Mouse (Mus musculus) testis, adult 2 months (tissue): ENCODE results near the gene Olfr669. TPM values are rescaled to one million over a fixed set of nuclear protein-coding genes. Genes with fewer than 3 reads are reported as not detected.
"Not testable (repeated sequence)": the region's sequence is repeated elsewhere in the genome, so short reads cannot be mapped to it uniquely, and the experiment has no call there.

Experiments
- H3K27ac ChIP-seq: fragments of 200-500 bp; 2 replicates; pipeline ENCODE4 v1.5.1; 2012; ENCODE audit warnings: low read depth, low read length; ENCODE audit not compliant: control insufficient read depth, insufficient read depth
- H3K27me3 ChIP-seq: fragments of 200-500 bp; 2 replicates; pipeline ENCODE4 v1.6.1; 2012; ENCODE audit warnings: mild to moderate bottlenecking, low read length, moderate library complexity; ENCODE audit not compliant: control insufficient read depth, insufficient read depth
- H3K36me3 ChIP-seq: fragments of 200-500 bp; 2 replicates; pipeline ENCODE4 v1.6.1; 2012; ENCODE audit warnings: mild to moderate bottlenecking, low read length; ENCODE audit not compliant: control insufficient read depth, insufficient read depth
- H3K4me1 ChIP-seq: fragments of 200-500 bp; 2 replicates; pipeline ENCODE4 v1.6.1; 2012; ENCODE audit warnings: low read length; ENCODE audit not compliant: control insufficient read depth, insufficient read depth
- H3K4me3 ChIP-seq: fragments of 200-500 bp; 2 replicates; pipeline ENCODE4 v1.5.1; 2012; ENCODE audit warnings: low read depth, mild to moderate bottlenecking, low read length, moderate library complexity, mixed read lengths; ENCODE audit not compliant: control insufficient read depth
- CTCF ChIP-seq: fragments of 200-500 bp; IDR thresholded peaks from 2 replicates; pipeline ENCODE4 v1.5.1; 2012; ENCODE audit warnings: low read depth, mild to moderate bottlenecking, inconsistent platforms, low read length, moderate library complexity; ENCODE audit not compliant: control insufficient read depth, insufficient read depth, insufficient replicate concordance
- POLR2A ChIP-seq: fragments of 200-500 bp; IDR thresholded peaks from 2 replicates; pipeline ENCODE4 v1.6.1; 2012; ENCODE audit warnings: low read depth, mild to moderate bottlenecking, inconsistent platforms, low read length, moderate library complexity; ENCODE audit not compliant: control insufficient read depth
- polyA plus RNA-seq: library from polyadenylated mRNA; depleted of rRNA; stranded (reverse); fragments of >200 nt; gene quantifications from 2 replicates; pipeline ENCODE4 v1.2.3, GENCODE M21; 2012; rRNA removed

Olfr669 gene
- not detected in 2 replicates for polyA plus RNA-seq

DNA sequence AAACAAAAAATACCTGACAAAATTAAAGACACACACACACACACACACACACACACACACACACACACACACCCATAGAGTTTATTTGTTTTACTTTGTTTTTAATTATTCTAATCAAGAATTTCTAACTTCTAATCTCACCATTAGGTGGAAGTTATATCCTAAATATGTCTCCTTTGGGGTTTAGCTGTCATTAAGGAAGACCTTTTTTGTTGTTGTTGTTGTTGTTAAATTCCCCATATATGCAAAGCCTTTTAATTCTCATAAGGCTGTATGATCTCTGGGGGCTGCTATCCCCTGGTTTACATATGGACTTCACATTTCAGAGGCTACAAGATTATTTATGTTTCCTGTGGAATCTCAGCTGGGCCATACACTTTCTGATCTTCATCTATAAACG, at the start of gene Olfr669:
Gene Olfr669, plus strand, starts transcription at position 301 of the 400 bp plus-strand sequence.
- no peak within 1 kb of the TSS for H3K4me3 ChIP-seq
- no peak for TF ChIP-seq CTCF
- no peaks in the 10 kb centered on the region for H3K4me1 ChIP-seq
- H3K27ac ChIP-seq = no peak within 1 kb of the TSS
- H3K36me3 ChIP-seq = no peaks in the 10 kb centered on the region
- no peaks in the 10 kb centered on the region for H3K27me3 ChIP-seq

- Histone ChIP-seq H3K27me3 (no peaks in the 10 kb centered on the region), H3K4me1 (no peaks in the 10 kb centered on the region), H3K36me3 (no peaks in the 10 kb centered on the region), H3K4me3 (no peak within 1 kb of the TSS), H3K27ac (no peak within 1 kb of the TSS)
- TF ChIP-seq POLR2A (no peak), CTCF (no peak)
Measured at GRCm38 (mm10) chr7:104895852-104896251, 38.2 kb upstream of the Olfr669 start, which contains the start of gene Olfr666. TSS of gene Olfr666 (minus strand) at chr7:104895952.

GRCm38 (mm10) chr7:104921382-104921781, 12.7 kb upstream of the Olfr669 start, which contains the start of gene Olfr667:
TSS of gene Olfr667 (minus strand) at chr7:104921482.
- Histone ChIP-seq H3K27ac (no peak within 1 kb of the TSS), H3K4me1 (no peaks in the 10 kb centered on the region), H3K27me3 (no peaks in the 10 kb centered on the region), H3K36me3 (no peaks in the 10 kb centered on the region), H3K4me3 (no peak within 1 kb of the TSS)
- TF ChIP-seq CTCF (no peak), POLR2A (no peak)

DNA sequence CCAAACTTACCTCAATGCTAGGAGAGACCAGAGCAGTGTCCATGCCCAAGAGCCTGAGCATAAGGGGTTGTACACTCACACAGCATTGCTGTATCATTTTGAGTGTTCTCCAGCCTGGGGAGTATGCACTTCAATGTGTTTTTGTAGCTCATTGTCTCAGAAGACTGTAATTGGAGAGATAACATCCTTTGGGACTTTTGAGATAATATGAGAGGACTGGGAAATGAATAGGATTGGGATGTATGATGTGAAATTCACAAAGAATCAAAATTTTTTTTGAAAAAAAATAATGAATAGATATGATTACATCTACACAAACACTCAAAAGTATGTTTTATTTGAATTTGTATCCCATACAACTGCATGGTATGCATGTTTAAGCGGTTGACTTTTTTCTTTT, 6.1 kb upstream of the Olfr669 start, which contains the start of gene Olfr668:
Gene Olfr668, minus strand, starts transcription at position 101 of the 400 bp plus-strand sequence.
- H3K4me1 ChIP-seq = no peaks in the 10 kb centered on the region
- TF ChIP-seq POLR2A (no peak), CTCF (no peak)
- H3K36me3 ChIP-seq = no peaks in the 10 kb centered on the region
- H3K27me3 ChIP-seq = no peaks in the 10 kb centered on the region
- H3K27ac ChIP-seq = no peak within 1 kb of the TSS
- H3K4me3 ChIP-seq = no peak within 1 kb of the TSS

DNA sequence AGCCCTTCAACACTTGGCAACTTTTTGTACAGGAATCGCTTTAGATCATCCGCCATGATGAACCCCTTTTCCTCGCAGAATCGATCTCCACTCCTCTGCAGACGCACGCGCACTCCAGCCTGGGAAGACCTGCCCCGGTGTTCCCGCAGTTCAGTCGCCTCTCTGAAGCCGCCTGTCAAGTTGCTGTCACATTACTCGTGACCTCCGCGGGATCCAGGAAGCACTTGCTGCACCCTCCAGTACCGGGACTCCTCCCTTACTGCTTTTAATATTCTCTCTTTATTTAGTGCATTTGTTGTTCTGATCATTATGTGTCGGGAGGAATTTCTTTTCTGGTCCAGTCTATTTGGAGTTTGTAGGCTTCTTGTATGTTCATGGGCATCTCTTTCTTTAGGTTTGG, 16.2 kb downstream of the Olfr669 start:
- H3K27me3 ChIP-seq, H3K36me3 ChIP-seq, H3K27ac ChIP-seq, H3K4me1 ChIP-seq, H3K4me3 ChIP-seq: not testable (repeated sequence)

DNA sequence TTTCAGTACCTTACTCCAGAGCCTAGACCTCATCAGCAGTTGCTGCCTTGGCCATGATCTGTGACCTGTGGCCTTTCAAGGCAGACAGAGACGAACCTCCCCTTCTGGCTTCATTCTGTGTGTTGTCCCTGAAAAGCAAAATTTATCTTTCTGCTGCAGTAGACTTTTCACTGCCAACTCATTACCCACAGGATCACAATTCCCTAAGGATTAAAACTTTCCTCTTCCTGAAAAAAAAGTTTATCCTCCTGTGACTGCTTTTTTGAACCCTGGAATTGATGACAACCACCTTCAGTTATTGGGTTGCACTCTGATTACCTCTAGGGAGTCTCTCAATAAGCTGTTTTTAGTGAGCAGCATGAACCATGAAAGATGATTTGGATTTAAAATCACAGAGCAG, 28.5 kb downstream of the Olfr669 start, which contains the start of gene Olfr670:
Gene Olfr670, minus strand, starts transcription at position 101 of the 400 bp plus-strand sequence.
- no peaks in the 10 kb centered on the region for H3K36me3 ChIP-seq
- no peak within 1 kb of the TSS for H3K27ac ChIP-seq
- no peaks in the 10 kb centered on the region for H3K4me1 ChIP-seq

GRCm38 (mm10) chr7:104972507-104972906, 38.5 kb downstream of the Olfr669 start:
- H3K4me3 ChIP-seq, H3K27ac ChIP-seq, H3K4me1 ChIP-seq, H3K36me3 ChIP-seq, H3K27me3 ChIP-seq: not testable (repeated sequence)

More for the DNA sequence above, 28.5 kb downstream of the Olfr669 start, which contains the start of gene Olfr670:
- Histone ChIP-seq H3K27me3 (no peaks in the 10 kb centered on the region), H3K4me3 (no peak within 1 kb of the TSS)
- TF ChIP-seq POLR2A (no peak), CTCF (no peak)

DNA sequence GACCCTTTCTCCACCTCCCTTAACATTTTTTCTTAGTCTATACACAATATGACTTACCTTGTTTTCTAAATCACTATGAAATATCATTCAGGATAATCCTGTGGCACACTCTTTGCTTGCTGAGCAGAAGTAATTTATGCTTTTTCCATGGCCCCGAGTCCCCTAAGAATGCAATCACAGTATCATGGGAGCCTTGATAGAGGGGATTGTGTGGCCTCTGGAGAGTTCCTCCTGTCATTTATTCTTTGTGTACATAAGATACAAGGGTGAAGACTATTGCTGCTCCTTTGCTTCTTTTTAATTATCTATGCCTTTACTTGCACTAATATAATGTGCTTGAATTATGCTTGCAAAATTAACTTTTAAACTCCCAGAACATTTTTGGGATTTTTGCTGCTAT, 45.0 kb downstream of the Olfr669 start, which contains the start of gene Olfr671:
Gene Olfr671, minus strand, starts transcription at position 101 of the 400 bp plus-strand sequence.
- H3K36me3 ChIP-seq = no peaks in the 10 kb centered on the region
- H3K4me1 ChIP-seq = no peaks in the 10 kb centered on the region
- no peaks in the 10 kb centered on the region for H3K27me3 ChIP-seq
- H3K4me3 ChIP-seq = no peak within 1 kb of the TSS
- no peak within 1 kb of the TSS for H3K27ac ChIP-seq
- no peak for TF ChIP-seq POLR2A
- no peak for TF ChIP-seq CTCF

Other genes with a start within 250 kb of the Olfr669 start
- gene Olfr661, start 247.7 kb upstream of the Olfr669 start, polyA plus RNA-seq = not detected in 2 replicates
- not detected in 2 replicates for gene Usp17le, start 156.8 kb upstream of the Olfr669 start, polyA plus RNA-seq
- not detected in 2 replicates for gene Usp17lb, start 91.6 kb upstream of the Olfr669 start, polyA plus RNA-seq
- gene Usp17la, start 77.2 kb upstream of the Olfr669 start, polyA plus RNA-seq = not detected in 2 replicates
- gene Olfr665, start 56.2 kb upstream of the Olfr669 start, polyA plus RNA-seq = not detected in 2 replicates
- gene Olfr666, start 38.3 kb upstream of the Olfr669 start, polyA plus RNA-seq = not detected in 2 replicates
- not detected in 2 replicates for gene Olfr667, start 12.8 kb upstream of the Olfr669 start, polyA plus RNA-seq
- gene Olfr668, start 6.2 kb upstream of the Olfr669 start, polyA plus RNA-seq = not detected in 2 replicates
- not detected in 2 replicates for gene Olfr670, start 28.4 kb downstream of the Olfr669 start, polyA plus RNA-seq
- gene Olfr671, start 44.9 kb downstream of the Olfr669 start, polyA plus RNA-seq = not detected in 2 replicates
- gene Olfr672, start 67.8 kb downstream of the Olfr669 start, polyA plus RNA-seq = not detected in 2 replicates
- gene Olfr675, start 94.2 kb downstream of the Olfr669 start, polyA plus RNA-seq = not detected in 2 replicates
- not detected in 2 replicates for gene Olfr676, start 98.5 kb downstream of the Olfr669 start, polyA plus RNA-seq
- not detected in 2 replicates for gene Olfr677, start 117.1 kb downstream of the Olfr669 start, polyA plus RNA-seq
- gene Olfr678, start 130.2 kb downstream of the Olfr669 start, polyA plus RNA-seq = not detected in 2 replicates
- gene Olfr679, start 147.0 kb downstream of the Olfr669 start, polyA plus RNA-seq = not detected in 2 replicates
- not detected in 2 replicates for gene Olfr680-ps1, start 158.6 kb downstream of the Olfr669 start, polyA plus RNA-seq
- not detected in 2 replicates for gene Olfr681, start 182.6 kb downstream of the Olfr669 start, polyA plus RNA-seq
- gene Olfr683, start 212.8 kb downstream of the Olfr669 start, polyA plus RNA-seq = not detected in 2 replicates
- not detected in 2 replicates for gene Olfr684, start 229.4 kb downstream of the Olfr669 start, polyA plus RNA-seq